Mouse (Mus musculus): ENCODE measurements around the gene Harbi1. TPM values are rescaled to one million over a fixed set of nuclear protein-coding genes. Genes with fewer than 3 reads are reported as not detected.
"Not testable (repeated sequence)": the region's sequence is repeated elsewhere in the genome, so short reads cannot be mapped to it uniquely, and the experiment has no call there.

The Harbi1 gene
- total RNA-seq, 4 experiments from 2014 or later: 5.6 to 7.4 (median 6.6) TPM

DNA sequence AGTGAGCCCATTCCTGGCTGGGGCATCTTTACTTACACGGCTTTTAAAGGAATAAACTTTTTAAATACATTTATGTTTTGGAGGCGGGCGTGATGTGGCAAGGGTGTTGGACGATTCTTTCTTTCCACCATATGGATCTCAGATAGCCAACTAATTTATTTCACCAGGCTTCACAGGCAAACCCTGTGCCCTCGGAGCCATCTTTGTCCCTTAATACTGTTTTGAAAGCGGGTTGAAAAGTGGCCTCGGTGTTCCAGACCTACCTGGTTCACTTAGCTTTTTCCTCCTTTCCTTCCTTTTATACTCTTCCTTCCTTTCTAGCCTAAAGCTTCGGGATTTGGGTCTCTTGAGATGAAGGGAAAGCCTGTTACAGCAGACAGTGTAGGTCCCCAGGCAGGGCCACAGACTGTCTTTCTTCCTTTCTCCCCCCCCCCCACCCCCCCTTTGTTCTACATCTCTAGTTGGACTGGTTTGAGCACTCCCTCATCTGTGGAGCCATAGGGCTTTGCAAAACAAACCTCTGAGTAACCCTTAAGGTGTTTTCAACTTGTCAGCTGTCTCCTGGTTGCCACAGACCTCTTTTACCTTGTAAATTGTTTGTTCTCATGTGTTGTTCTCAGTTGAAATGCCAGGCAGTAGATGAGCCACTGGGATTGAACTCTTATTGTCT is 739 bp downstream of the Harbi1 start:
- no peak for DNase-seq (ENCODE audit: low spot score in 2 of 2)

DNA sequence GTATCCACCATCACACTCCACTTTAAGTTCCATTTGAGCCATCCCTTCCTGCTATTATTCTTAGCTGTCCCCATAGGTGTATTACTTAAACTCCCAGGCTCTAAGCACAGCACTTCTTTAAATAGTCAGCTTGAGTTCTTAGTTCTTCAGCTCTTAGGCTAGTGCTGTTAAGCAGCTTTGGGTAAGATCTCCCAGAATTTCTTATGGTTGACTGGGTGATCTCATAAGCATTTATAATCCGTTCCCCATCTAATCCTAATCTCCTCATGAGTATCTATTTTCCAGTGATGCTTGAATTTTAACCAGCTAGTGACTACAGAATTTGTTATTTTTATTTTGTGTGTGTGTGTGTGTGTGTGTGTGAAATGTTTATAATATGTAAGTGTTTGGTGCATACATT is 4.3 kb downstream of the Harbi1 start:
- DNase-seq (ENCODE audit: low spot score in 2 of 2): no peak

DNA sequence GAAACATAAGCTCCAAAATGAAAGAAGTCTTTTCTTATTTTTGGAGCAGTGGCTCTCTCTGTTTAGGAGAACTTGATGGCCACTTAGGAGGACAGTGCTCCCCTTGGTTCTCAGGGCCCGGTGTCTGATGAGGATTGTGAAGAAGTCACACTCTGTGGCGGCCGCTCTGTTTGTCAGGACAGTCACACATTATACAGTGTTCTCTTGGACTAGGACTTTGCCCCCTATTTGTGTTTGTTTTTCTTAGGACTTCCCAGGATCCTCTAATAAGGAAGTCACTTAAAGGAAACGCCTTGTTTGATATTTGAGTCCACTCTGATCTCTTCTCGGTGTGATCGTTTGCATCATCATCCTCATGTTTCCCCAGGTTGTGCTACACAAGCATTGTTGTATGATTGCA is 7.6 kb downstream of the Harbi1 start:
- DNase-seq (ENCODE audit: low spot score in 2 of 2): no peak

DNA sequence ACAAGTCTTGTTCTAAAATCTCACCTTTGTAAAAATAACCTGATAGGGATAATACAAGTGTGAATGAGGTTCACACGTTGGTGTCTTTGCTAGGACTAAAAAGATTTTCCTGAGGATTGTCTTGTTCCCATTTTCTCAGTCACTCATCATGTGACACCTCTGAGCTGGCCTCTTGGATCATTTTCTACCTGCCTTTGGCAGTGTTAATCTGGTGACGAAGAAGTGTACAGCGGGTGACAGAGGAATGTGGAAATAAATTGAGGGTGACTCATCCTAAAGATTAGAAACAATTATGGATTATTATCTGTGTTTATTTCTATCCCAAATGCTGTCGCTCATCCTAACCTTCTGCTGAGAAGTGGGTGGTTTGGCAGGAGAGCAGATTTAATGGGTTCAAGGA is 12.7 kb downstream of the Harbi1 start:
- DNase-seq (ENCODE audit: low spot score in 2 of 2): no peak

DNA sequence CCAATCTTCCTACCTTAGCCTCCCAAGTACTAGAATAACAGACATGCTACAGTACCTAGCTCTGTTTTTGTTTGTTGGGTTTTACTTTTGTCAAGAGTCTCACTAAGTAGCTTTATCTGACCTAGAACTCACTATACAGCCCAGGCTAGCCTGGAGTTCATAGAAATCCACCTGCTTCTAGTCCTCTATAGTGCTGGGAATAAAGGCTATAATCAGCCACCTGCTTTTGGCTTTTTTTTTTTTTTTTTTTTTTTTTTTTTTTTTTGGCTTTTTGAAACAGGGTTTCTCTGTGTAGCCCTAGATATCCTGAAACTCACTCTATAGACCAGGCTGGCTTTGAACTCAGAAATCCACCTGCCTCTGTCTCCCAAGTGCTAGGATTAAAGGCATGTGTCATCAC is 13.3 kb downstream of the Harbi1 start:
- DNase-seq (ENCODE audit: low spot score in 2 of 2): no peak

DNA sequence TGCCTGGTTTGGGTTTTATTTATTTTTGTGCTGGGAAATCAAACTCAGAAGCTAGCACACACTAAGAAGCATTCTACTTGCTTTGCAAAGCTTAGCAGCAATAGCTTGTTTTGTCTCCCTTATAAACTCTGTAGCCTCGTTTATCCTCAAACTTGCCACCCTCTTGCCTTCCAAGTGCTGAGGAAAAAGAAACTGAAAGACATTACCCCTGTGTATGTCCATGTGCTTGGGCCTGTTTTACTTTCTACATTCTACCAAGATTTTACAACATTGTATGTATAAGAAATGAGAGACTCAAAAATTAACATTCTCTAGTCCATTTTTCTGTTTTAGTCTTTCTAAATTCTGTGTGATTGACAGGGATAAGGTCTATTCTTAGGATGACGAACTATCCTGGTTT is 14.1 kb downstream of the Harbi1 start:
- DNase-seq (ENCODE audit: low spot score in 2 of 2): no peak

DNA sequence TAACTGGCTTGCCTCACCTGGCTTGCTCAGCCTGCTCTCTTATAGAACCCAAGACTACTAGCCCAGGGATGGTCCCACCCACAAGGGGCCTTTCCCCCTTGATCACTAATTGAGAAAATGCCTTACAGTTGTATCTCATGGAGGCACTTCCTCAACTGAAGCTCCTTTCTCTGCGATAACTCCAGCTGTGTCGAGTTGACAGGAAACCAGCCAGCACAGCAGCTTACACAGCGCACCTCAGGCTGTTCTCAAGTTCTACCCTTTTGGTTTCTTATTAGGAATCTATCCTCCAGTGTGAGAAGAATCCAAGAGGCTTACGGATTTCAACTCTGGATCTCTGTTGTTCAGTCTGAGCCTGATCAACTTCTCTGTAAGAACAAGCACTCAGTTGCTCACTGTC is 14.8 kb downstream of the Harbi1 start:
- not testable (repeated sequence) for DNase-seq (ENCODE audit: low spot score in 2 of 2)

DNA sequence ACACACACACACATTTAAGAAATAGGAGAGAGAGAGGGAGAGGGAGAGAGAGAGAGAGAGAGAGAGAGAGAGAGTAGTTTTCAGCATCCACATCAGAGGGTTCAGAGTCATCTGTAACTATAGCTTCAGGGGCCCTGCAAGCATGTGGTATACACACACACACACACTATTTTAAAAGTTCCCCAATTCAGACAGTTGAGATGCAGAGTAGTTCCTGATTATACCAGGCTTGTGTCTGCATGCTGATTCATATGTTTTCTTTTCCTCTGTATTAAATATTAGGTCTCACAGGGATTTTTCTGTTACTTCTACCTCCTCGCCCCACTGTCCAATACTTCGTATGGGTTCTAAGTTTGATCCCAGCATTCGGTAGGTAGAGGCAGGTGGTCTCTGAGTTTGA is 16.4 kb downstream of the Harbi1 start:
- no peak for DNase-seq (ENCODE audit: low spot score in 2 of 2)

DNA sequence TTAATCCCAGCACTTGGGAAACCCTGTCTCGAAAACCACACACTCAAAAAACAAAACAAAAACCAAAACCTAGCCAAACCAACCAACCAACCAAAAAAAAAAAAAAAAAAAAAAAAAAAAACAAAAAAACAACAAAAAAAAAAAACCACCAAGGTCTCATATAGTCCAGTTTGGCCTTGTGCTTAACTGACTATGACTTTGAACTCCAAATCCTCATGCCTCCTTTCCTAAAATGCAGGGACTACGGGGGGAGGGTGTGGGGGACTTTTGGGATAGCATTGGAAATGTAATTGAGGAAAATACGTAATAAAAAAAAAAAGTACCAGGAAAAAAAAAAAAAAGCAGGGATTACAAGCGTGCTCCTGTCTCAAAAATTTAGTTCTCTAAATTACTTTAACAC is 18.9 kb downstream of the Harbi1 start:
- DNase-seq (ENCODE audit: low spot score in 2 of 2): no peak

DNA sequence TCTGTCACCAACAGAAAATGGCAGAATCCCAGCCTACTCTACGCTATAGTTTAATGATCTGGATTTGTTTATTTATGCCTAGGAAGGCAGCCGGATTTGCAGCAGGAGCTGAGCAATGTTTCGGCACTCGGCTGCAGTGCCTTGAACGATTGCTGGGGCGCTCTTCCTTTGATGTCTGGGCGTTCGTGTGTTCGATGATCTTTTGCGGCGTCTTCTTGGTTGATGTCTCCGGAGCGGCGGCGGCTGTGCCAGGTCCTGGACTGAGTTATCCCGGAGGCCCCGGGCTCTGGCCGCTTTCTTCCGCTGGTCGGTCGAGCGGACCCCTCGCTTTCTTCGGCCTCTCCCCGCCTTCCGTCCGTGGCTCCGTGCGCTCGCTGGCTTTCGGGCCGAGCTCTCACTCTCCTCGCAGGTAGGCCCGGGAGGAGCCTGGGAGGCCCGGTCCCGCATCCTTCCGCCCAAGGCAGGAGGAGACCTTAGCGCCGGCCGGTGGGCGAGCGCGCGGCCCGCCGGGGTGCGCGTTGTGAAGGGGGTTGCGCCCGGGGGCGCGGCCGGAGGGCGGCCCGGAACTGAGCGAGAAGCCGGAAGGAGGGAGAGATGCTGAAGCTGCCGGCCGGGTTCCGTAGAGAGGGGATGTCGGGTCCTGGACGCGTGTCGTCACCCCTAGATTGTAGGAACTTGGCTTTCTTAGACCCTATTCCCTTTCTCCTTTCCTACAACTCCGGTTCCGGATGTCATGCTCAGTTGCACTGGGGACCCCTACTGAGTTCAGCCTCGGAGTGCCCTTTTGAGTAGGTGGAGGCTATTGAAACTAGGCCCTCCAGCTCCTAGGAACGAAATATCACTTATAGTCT is 19.5 kb downstream of the Harbi1 start, which contains the start of gene Ambra1:
TSS of gene Ambra1 (plus strand) at position 164 of the 851 bp plus-strand sequence.
- DNase-seq (ENCODE audit: low spot score in 2 of 2): peak; percentile 84 to 85

DNA sequence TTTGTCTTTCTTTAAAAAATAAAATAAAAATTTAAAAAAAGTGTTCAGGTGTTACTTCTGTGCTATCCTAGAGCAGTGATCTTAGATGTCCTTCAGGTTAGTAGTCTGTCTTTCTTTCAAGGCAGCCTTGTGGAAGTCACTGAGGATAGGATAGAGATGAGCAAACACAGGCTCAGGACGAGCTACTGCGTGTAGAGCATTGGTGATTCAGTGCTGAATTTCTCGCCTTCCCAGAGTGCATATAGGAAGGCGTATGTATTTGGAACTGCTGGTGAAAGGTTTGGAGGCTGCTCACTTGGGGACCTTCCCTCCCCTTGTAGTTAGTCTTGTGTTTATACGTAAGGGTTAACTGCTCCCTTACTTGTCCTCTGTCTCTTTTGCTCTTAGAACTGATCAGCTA is 24.6 kb downstream of the Harbi1 start:
- no peak for DNase-seq (ENCODE audit: low spot score in 2 of 2)

DNA sequence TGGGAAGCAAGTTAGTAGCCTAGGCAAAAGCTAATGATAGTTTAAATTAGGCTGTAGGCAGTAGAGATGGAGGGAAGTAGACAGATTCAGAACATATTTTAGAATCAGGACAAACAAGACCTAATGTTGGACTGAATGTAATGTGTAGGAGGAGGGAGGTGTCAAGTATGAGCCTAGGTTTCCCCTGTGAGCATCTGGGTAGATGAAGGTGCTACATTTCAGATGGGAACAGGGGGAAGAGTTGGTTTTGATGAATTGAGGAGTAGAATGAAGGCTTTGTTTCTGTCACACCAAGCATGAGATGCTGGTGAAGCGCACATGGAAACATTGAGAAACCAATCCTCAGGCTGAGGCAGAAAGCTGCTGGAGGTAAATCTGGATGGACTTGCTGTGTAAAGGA is 28.9 kb downstream of the Harbi1 start:
- no peak for DNase-seq (ENCODE audit: low spot score in 2 of 2)

DNA sequence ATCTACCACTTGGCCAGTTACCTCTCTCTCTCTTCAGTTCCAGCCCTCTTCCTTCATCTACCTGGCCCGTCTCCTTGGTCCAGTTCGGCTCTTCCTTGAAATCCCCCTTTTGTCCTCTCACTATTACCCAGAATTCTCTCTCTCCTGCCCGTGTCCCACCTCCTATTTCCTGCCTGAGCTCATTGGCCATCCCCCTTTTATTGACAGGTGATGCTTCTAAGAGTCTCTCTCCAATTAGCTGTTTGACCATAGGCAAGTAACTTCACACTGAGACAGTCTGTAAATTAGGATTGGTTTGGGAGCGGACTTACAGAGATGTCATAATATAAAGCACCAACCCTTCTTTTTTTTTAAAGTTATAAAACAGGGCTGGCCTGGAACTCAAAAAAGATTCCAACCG is 34.0 kb downstream of the Harbi1 start:
- DNase-seq (ENCODE audit: low spot score in 2 of 2): no peak

DNA sequence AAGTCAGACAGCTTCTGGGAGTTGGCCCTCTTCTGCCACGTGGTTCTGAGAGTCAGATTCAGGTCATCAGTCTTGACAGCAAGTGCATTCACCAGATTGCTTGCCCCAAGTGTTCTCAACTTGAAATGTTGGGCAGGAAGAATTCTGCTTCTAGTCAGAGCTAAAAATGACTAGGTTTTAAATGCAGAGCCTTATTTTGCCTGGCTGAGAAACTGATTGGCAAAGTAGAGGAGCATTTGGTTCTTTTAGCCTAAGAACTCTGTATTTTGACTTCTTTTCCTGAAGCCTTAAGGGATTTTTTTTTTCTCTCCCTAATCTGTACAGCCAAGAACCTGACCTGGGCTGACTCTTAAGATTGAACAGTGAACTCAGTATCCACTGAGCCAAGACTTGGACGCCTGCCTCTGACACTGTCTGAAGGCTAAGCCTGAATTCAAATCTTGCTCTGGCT is 39.2 kb downstream of the Harbi1 start:
- DNase-seq (ENCODE audit: low spot score in 2 of 2): peak; percentile 45 to 53

Other genes starting within 250 kb of the Harbi1 start
- gene Ckap5, start 184.1 kb upstream of the Harbi1 start, total RNA-seq (2022): 10 to 100 TPM; 27.3 to 38.2 (median 34.4) TPM
- under 1 TPM in 2 of 4 experiments, not detected in 2; 0.19 to 0.75 TPM for gene F2, start 74.4 kb upstream of the Harbi1 start, total RNA-seq (2022)
- 1 to 10 TPM; 2.1 to 2.7 (median 2.4) TPM for gene Zfp408, start 61.1 kb upstream of the Harbi1 start, total RNA-seq (2022)
- 1 to 10 TPM; 3.8 to 7.9 (median 4.9) TPM for gene Arhgap1, start 61.0 kb upstream of the Harbi1 start, total RNA-seq (2022)
- gene Atg13, start 276 bp upstream of the Harbi1 start, total RNA-seq (2022): 10 to 100 TPM; 33.9 to 36.1 (median 35.5) TPM
- gene Ambra1, start 19.3 kb downstream of the Harbi1 start, total RNA-seq (2022): 10 to 100 TPM; 13.7 to 15.9 (median 14.9) TPM
- gene Chrm4, start 216.4 kb downstream of the Harbi1 start, total RNA-seq (2022): not detected
- under 1 TPM in 3 of 4 experiments, not detected in 1; 0.44 to 0.46 (median 0.45) TPM for gene Mdk, start 221.4 kb downstream of the Harbi1 start, total RNA-seq (2022)
- gene Gm9821, start 234.9 kb downstream of the Harbi1 start, total RNA-seq (2022): not detected